Mouse (Mus musculus): Measurements from ENCODE around the gene Nop10. TPM values are rescaled to one million over a fixed set of nuclear protein-coding genes. Genes with fewer than 3 reads are reported as not detected.

Gene Nop10
- polyA plus RNA-seq, 2 experiments, result 150 to 210 TPM

- Histone ChIP-seq H3K27me3 (ENCODE audit: control insufficient read depth, insufficient read depth, low read length) (no peaks in the 10 kb centered on the region), H3K4me2 (replicated peaks; ENCODE audit: low read depth, low read length, severe bottlenecking) (peak overlapping the region; percentile 88), H3K36me3 (ENCODE audit: control insufficient read depth, insufficient read depth, low read length) (peaks cover 6% of the 10 kb centered on the region), H3K9ac (ENCODE audit: low read depth, low read length, severe bottlenecking) (peak overlapping the region; percentile 80), H3K9me3 (ENCODE audit: control insufficient read depth, low read length) (no peaks in the 10 kb centered on the region), H3K4me1 (ENCODE audit: control insufficient read depth, insufficient read depth, low read length) (peaks cover 9% of the 10 kb centered on the region; the same call in 1 of the 2 replicates), H3K27ac (replicated peaks; ENCODE audit: low read depth, low read length) (peak overlapping the region; percentile 93), H3K4me3 (replicated peaks; ENCODE audit: low read length) (peak overlapping the region; percentile 77)
- no peak for TF ChIP-seq POLR2A (IDR thresholded peaks at IDR 0.05; ENCODE audit: borderline replicate concordance, extremely low read depth, insufficient read depth, insufficient read length)
- WGBS, result 1% methylated on average over 27 of the region's 28 CpGs
- peak; percentile 29 for DNase-seq (ENCODE audit: low spot score)
- ATAC-seq (ENCODE audit: low FRiP score, low read depth), result peak; percentile 6
These were observed 21.6 kb upstream of the Nop10 start for GRCm38 (mm10) chr2:112239935-112240721.

DNA sequence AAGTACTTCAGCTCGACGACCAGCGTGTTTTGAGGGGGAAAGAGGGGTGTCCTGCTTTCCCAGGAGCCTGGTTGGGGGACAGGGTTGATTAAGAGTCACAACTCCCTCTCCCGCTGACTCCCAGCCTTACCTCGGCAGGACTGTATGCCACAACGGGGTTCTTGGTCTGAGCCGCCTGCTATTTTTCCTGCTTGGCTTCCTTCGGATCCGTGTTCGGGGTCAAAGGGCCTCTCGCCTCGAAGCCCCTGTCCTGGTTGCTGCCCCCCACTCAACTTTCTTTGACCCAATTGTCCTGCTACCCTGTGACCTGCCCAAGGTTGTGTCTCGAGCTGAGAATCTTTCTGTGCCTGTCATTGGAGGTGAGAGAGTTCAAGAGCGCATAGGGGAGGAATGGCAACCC is 19.9 kb upstream of the Nop10 start:
- no peak for DNase-seq (ENCODE audit: low spot score)
- H3K9ac ChIP-seq (ENCODE audit: low read depth, low read length, severe bottlenecking), result no peak overlapping the region
- no peak for ATAC-seq (ENCODE audit: low FRiP score, low read depth)
- H3K4me3 ChIP-seq (replicated peaks; ENCODE audit: low read length), result no peak overlapping the region
- 76% methylated on average over 14 of the region's 14 CpGs for WGBS
- no peak overlapping the region for H3K4me2 ChIP-seq (replicated peaks; ENCODE audit: low read depth, low read length, severe bottlenecking)
- H3K4me1 ChIP-seq (ENCODE audit: control insufficient read depth, insufficient read depth, low read length), result peaks cover 9% of the 10 kb centered on the region; the same call in 1 of the 2 replicates
- no peak for TF ChIP-seq POLR2A (IDR thresholded peaks at IDR 0.05; ENCODE audit: borderline replicate concordance, extremely low read depth, insufficient read depth, insufficient read length)
- H3K27ac ChIP-seq (replicated peaks; ENCODE audit: low read depth, low read length), result no peak overlapping the region
- H3K36me3 ChIP-seq (ENCODE audit: control insufficient read depth, insufficient read depth, low read length), result peaks cover 15% of the 10 kb centered on the region
- H3K9me3 ChIP-seq (ENCODE audit: control insufficient read depth, low read length), result no peaks in the 10 kb centered on the region
- H3K27me3 ChIP-seq (ENCODE audit: control insufficient read depth, insufficient read depth, low read length), result no peaks in the 10 kb centered on the region

- Histone ChIP-seq H3K9me3 (ENCODE audit: control insufficient read depth, low read length) (no peaks in the 10 kb centered on the region), H3K4me1 (ENCODE audit: control insufficient read depth, insufficient read depth, low read length) (peaks cover 8% of the 10 kb centered on the region; the same call in 1 of the 2 replicates), H3K4me3 (replicated peaks; ENCODE audit: low read length) (no peak overlapping the region), H3K27ac (replicated peaks; ENCODE audit: low read depth, low read length) (no peak overlapping the region), H3K27me3 (ENCODE audit: control insufficient read depth, insufficient read depth, low read length) (no peaks in the 10 kb centered on the region), H3K4me2 (replicated peaks; ENCODE audit: low read depth, low read length, severe bottlenecking) (no peak overlapping the region), H3K36me3 (ENCODE audit: control insufficient read depth, insufficient read depth, low read length) (peaks cover 17% of the 10 kb centered on the region), H3K9ac (ENCODE audit: low read depth, low read length, severe bottlenecking) (no peak overlapping the region)
- ATAC-seq (ENCODE audit: low FRiP score, low read depth) (no peak), DNase-seq (ENCODE audit: low spot score) (peak; percentile 40)
- no peak for TF ChIP-seq POLR2A (IDR thresholded peaks at IDR 0.05; ENCODE audit: borderline replicate concordance, extremely low read depth, insufficient read depth, insufficient read length)
- WGBS, result 82% methylated on average over 5 of the region's 5 CpGs
These were observed 16.4 kb upstream of the Nop10 start for GRCm38 (mm10) chr2:112245307-112245706.

DNA sequence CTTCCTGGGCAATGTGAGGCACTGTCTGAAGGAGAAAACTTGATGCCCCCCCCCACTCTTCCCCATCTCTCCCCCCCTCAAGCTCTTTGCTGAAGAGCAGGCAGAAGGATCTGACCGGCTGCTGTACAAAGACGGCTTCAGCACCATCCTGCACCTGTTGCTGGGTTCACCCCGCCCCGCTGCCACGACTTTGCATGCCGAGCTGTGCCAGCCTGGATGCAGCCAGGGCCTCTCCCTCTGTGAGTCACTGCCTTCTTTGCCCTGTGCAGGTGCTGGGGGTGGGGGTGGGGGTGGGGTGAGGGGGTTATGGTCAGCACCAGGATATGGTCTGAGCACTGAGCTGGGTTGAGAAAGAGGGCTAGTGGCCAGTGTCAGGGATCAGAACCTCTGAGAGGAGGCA is 15.5 kb upstream of the Nop10 start:
- H3K4me2 ChIP-seq (replicated peaks; ENCODE audit: low read depth, low read length, severe bottlenecking), result no peak overlapping the region
- H3K27me3 ChIP-seq (ENCODE audit: control insufficient read depth, insufficient read depth, low read length), result no peaks in the 10 kb centered on the region
- no peaks in the 10 kb centered on the region for H3K9me3 ChIP-seq (ENCODE audit: control insufficient read depth, low read length)
- no peak overlapping the region for H3K27ac ChIP-seq (replicated peaks; ENCODE audit: low read depth, low read length)
- no peak for TF ChIP-seq POLR2A (IDR thresholded peaks at IDR 0.05; ENCODE audit: borderline replicate concordance, extremely low read depth, insufficient read depth, insufficient read length)
- H3K9ac ChIP-seq (ENCODE audit: low read depth, low read length, severe bottlenecking), result no peak overlapping the region
- no peaks in the 10 kb centered on the region for H3K4me1 ChIP-seq (ENCODE audit: control insufficient read depth, insufficient read depth, low read length)
- peaks cover 17% of the 10 kb centered on the region for H3K36me3 ChIP-seq (ENCODE audit: control insufficient read depth, insufficient read depth, low read length)
- no peak overlapping the region for H3K4me3 ChIP-seq (replicated peaks; ENCODE audit: low read length)
- DNase-seq (ENCODE audit: low spot score), result no peak
- no peak for ATAC-seq (ENCODE audit: low FRiP score, low read depth)
- 82% methylated on average over 6 of the region's 6 CpGs for WGBS

GRCm38 (mm10) chr2:112247323-112247722 is 14.4 kb upstream of the Nop10 start:
- WGBS, result 77% methylated on average over 10 of the region's 10 CpGs
- Histone ChIP-seq H3K36me3 (ENCODE audit: control insufficient read depth, insufficient read depth, low read length) (peaks cover 17% of the 10 kb centered on the region), H3K9me3 (ENCODE audit: control insufficient read depth, low read length) (no peaks in the 10 kb centered on the region), H3K4me1 (ENCODE audit: control insufficient read depth, insufficient read depth, low read length) (no peaks in the 10 kb centered on the region), H3K4me3 (replicated peaks; ENCODE audit: low read length) (no peak overlapping the region), H3K4me2 (replicated peaks; ENCODE audit: low read depth, low read length, severe bottlenecking) (no peak overlapping the region), H3K27ac (replicated peaks; ENCODE audit: low read depth, low read length) (no peak overlapping the region), H3K27me3 (ENCODE audit: control insufficient read depth, insufficient read depth, low read length) (no peaks in the 10 kb centered on the region), H3K9ac (ENCODE audit: low read depth, low read length, severe bottlenecking) (no peak overlapping the region)
- ATAC-seq (ENCODE audit: low FRiP score, low read depth), result no peak
- no peak for TF ChIP-seq POLR2A (IDR thresholded peaks at IDR 0.05; ENCODE audit: borderline replicate concordance, extremely low read depth, insufficient read depth, insufficient read length)
- DNase-seq (ENCODE audit: low spot score), result no peak
